Mouse (Mus musculus): Measurements from ENCODE around the gene Rcbtb2. TPM values are rescaled to one million over a fixed set of nuclear protein-coding genes. Genes with fewer than 3 reads are reported as not detected.
A peak's percentile ranks its signal among the peaks of the same experiment; 100 is the strongest.

The Rcbtb2 gene
- total and polyA plus RNA-seq, 3 experiments, result 34.1 to 49.0 (median 36.9) TPM

GRCm38 (mm10) chr14:73122211-73122922 is 470 bp upstream of the Rcbtb2 start (continued):
- peak; percentile 55; the same call in 1 of the 2 replicates for TF ChIP-seq TCF12 (IDR thresholded peaks at IDR 0.05; ENCODE audit: low read depth, low read length)
- TF ChIP-seq CTCF (conservative IDR thresholded peaks at IDR 0.05 in 1 of 2, IDR thresholded peaks at IDR 0.05 in 1 of 2; ENCODE audit: low read depth in 2 of 2, low read length in 2 of 2), result no peak
- TF ChIP-seq USF2 (conservative IDR thresholded peaks at IDR 0.05; ENCODE audit: low read depth, low read length), result no peak
- no peak for TF ChIP-seq GABPA (IDR thresholded peaks at IDR 0.05; ENCODE audit: insufficient replicate concordance, low read depth, low read length)
- no peak; the same call in 1 of the 2 replicates for TF ChIP-seq RAD21 (IDR thresholded peaks at IDR 0.05; ENCODE audit: low read depth, low read length)
- TF ChIP-seq MYC (IDR thresholded peaks at IDR 0.05; ENCODE audit: low read depth, low read length), result no peak
- 0 out of 2 replicates have a peak, but pooled peaks have one; percentile 61 for TF ChIP-seq MAFK (IDR thresholded peaks at IDR 0.05; ENCODE audit: insufficient replicate concordance, low read length)
- no peak for TF ChIP-seq NELFE (IDR thresholded peaks at IDR 0.05; ENCODE audit: low read depth, low read length)

- in situ Hi-C loops (cut with MboI; ENCODE audit: low pct_ligation_motif_present, low pct_unique_long_range_greater_than_20kb, low sequenced_read_pairs), result loop anchor here (25.0 kb wide), 1 partner anchor 314 kb away; no protein-coding TSS in a partner anchor
- Histone ChIP-seq H3K27me3 (replicated peaks) (peaks cover 2% of the 10 kb centered on the region), H3K36me3 (replicated peaks in 1 of 2; ENCODE audit: control insufficient read depth in 1 of 2, insufficient read depth in 1 of 2, low read length in 1 of 2) (no peaks in the 10 kb centered on the region), H3K4me2 (ENCODE audit: insufficient read depth, low read depth, poor library complexity, severe bottlenecking) (peak overlapping the region; percentile 76), H3K4me1 (ENCODE audit: control insufficient read depth in 1 of 2, insufficient read depth in 2 of 2) (peaks cover 19 to 60% of the 10 kb centered on the region in 2 experiments), H3K79me2 (replicated peaks; ENCODE audit: control insufficient read depth, extremely low read depth, insufficient read depth, poor library complexity, severe bottlenecking) (no peaks in the 10 kb centered on the region), H3K4me3 (replicated peaks in 1 of 3; ENCODE audit: low read depth in 2 of 3, low read length in 2 of 3, poor library complexity in 1 of 3) (no peak overlapping the region), H3K9me3 (replicated peaks; ENCODE audit: low read length) (no peaks in the 10 kb centered on the region), H3K27ac (ENCODE audit: insufficient read depth, low read depth) (peak overlapping the region; percentile 38), H3K9ac (ENCODE audit: insufficient read depth, low read depth) (peak overlapping the region; percentile 43)
- DNase-seq (ENCODE audit: extremely low read depth), result no peak
- dilution Hi-C loops (cut with MboI; ENCODE audit: extremely low pct_ligation_motif_present, extremely low pct_unique_long_range_greater_than_20kb, low sequenced_read_pairs), result no loop called here
- TF ChIP-seq ELF1 (IDR thresholded peaks at IDR 0.05; ENCODE audit: low read depth, low read length) (no peak), UBTF (IDR thresholded peaks at IDR 0.05; ENCODE audit: low read depth, low read length) (no peak), POLR2AphosphoS2 (IDR thresholded peaks at IDR 0.05; ENCODE audit: low read depth, low read length) (no peak), CHD1 (IDR thresholded peaks at IDR 0.05; ENCODE audit: low read depth, low read length) (no peak), USF2 (conservative IDR thresholded peaks at IDR 0.05; ENCODE audit: low read depth, low read length) (no peak), ETS1 (conservative IDR thresholded peaks at IDR 0.05; ENCODE audit: low read depth, low read length) (no peak), BHLHE40 (IDR thresholded peaks at IDR 0.05; ENCODE audit: low read depth, low read length) (no peak), GABPA (IDR thresholded peaks at IDR 0.05; ENCODE audit: insufficient replicate concordance, low read depth, low read length) (no peak), RAD21 (IDR thresholded peaks at IDR 0.05; ENCODE audit: low read depth, low read length) (no peak), USF1 (IDR thresholded peaks at IDR 0.05; ENCODE audit: low read depth, low read length) (no peak), JUN (IDR thresholded peaks at IDR 0.05; ENCODE audit: insufficient read depth, low read depth, low read length) (no peak), SIN3A (IDR thresholded peaks at IDR 0.05; ENCODE audit: low read length) (no peak)
These were observed 544 bp downstream of the Rcbtb2 start for GRCm38 (mm10) chr14:73123381-73123780.

Measured in CH12.LX (cell line).